Mouse (Mus musculus): Measurements from ENCODE around the gene Pxdc1.

The Pxdc1 gene

GRCm38 (mm10) chr13:34653391-34653790 is at the start of gene Pxdc1:
TSS of gene Pxdc1 (minus strand) at chr13:34653486.
- DNase-seq: peak; percentile 68

GRCm38 (mm10) chr13:34700630-34701029 is 47.3 kb upstream of the Pxdc1 start:
- no peak for DNase-seq

- DNase-seq: no peak
Measured at GRCm38 (mm10) chr13:34700091-34700490, 46.8 kb upstream of the Pxdc1 start.

GRCm38 (mm10) chr13:34696734-34697332 is 43.5 kb upstream of the Pxdc1 start:
- DNase-seq: no peak

GRCm38 (mm10) chr13:34693111-34693510 is 39.8 kb upstream of the Pxdc1 start:
- no peak for DNase-seq

- no peak for DNase-seq
Measured at GRCm38 (mm10) chr13:34691049-34691448, 37.8 kb upstream of the Pxdc1 start.

- DNase-seq: no peak
Measured at GRCm38 (mm10) chr13:34685008-34685765, 31.9 kb upstream of the Pxdc1 start.

- no peak for DNase-seq
Measured at GRCm38 (mm10) chr13:34683762-34684488, 30.6 kb upstream of the Pxdc1 start.

- DNase-seq: no peak
Measured at GRCm38 (mm10) chr13:34683270-34683669, 30.0 kb upstream of the Pxdc1 start.

- no peak for DNase-seq
Measured at GRCm38 (mm10) chr13:34676507-34676906, 23.2 kb upstream of the Pxdc1 start.

GRCm38 (mm10) chr13:34675847-34676383 is 22.6 kb upstream of the Pxdc1 start:
- DNase-seq: no peak

GRCm38 (mm10) chr13:34673354-34673753 is 20.1 kb upstream of the Pxdc1 start:
- no peak for DNase-seq

GRCm38 (mm10) chr13:34669919-34670865 is 16.9 kb upstream of the Pxdc1 start:
- DNase-seq: no peak

GRCm38 (mm10) chr13:34667197-34667596 is 13.9 kb upstream of the Pxdc1 start:
- DNase-seq: no peak

GRCm38 (mm10) chr13:34665074-34665473 is 11.8 kb upstream of the Pxdc1 start:
- no peak for DNase-seq

- no peak for DNase-seq
Measured at GRCm38 (mm10) chr13:34663762-34664161, 10.5 kb upstream of the Pxdc1 start.

GRCm38 (mm10) chr13:34659507-34659906 is 6.2 kb upstream of the Pxdc1 start:
- DNase-seq: no peak

GRCm38 (mm10) chr13:34656351-34656750 is 3.1 kb upstream of the Pxdc1 start:
- no peak for DNase-seq

- DNase-seq: peak; percentile 88
Measured at GRCm38 (mm10) chr13:34652353-34653241, 689 bp downstream of the Pxdc1 start.

- DNase-seq: no peak
Measured at GRCm38 (mm10) chr13:34652016-34652352, 1.3 kb downstream of the Pxdc1 start.

- DNase-seq: peak; percentile 66
Measured at GRCm38 (mm10) chr13:34651474-34651991, 1.8 kb downstream of the Pxdc1 start.
